Mouse (Mus musculus) C2C12 (cell line): ENCODE results near the gene Ero1l.

ENCODE experiments used
- CTCF ChIP-seq: IDR thresholded peaks from one replicate; pipeline ENCODE4 v1.5.1; 2011; ENCODE audit not compliant: control insufficient read depth, insufficient read depth, insufficient read length
- MYOD1 ChIP-seq: IDR thresholded peaks from one replicate; pipeline ENCODE4 v1.6.1; 2011; ENCODE audit warnings: low read depth; ENCODE audit not compliant: control insufficient read depth, insufficient read length

GRCm38 (mm10) chr14:45329018-45329588, 10.5 kb upstream of the Ero1l start:
- no peak for TF ChIP-seq CTCF
- TF ChIP-seq MYOD1 = no peak
